Mouse (Mus musculus) thymus, postnatal 25 days (tissue): ENCODE data around the gene Paf1.

ENCODE experiments used
- DNase-seq: peaks from one replicate; pipeline ENCODE4 v3.0.0; 2022

Paf1 gene

DNA sequence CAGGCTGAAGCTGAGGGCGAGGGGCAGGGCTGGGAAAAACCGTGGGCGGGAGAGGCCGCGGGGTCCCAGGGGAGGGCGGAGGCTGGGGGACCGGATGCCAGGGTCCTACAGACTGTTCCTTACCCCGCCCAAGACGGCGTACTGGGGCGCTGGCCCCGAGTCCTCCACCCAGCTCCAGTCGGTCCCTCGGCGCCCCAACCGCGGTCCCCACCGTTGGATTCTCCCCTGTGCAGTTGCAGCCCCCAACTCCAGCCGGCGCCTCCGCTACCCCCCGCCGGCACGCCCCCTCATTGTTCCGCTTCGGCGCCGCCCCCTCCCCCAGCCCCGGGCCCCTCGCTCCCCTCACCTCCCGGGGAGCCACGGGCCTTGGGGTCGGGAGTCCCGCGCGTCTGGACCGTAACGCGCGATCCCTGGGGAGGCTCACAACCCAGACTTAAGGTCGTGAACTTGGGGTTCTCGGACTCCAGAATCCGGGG is 21.2 kb upstream of the Paf1 start:
- peak; percentile 85 for DNase-seq

DNA sequence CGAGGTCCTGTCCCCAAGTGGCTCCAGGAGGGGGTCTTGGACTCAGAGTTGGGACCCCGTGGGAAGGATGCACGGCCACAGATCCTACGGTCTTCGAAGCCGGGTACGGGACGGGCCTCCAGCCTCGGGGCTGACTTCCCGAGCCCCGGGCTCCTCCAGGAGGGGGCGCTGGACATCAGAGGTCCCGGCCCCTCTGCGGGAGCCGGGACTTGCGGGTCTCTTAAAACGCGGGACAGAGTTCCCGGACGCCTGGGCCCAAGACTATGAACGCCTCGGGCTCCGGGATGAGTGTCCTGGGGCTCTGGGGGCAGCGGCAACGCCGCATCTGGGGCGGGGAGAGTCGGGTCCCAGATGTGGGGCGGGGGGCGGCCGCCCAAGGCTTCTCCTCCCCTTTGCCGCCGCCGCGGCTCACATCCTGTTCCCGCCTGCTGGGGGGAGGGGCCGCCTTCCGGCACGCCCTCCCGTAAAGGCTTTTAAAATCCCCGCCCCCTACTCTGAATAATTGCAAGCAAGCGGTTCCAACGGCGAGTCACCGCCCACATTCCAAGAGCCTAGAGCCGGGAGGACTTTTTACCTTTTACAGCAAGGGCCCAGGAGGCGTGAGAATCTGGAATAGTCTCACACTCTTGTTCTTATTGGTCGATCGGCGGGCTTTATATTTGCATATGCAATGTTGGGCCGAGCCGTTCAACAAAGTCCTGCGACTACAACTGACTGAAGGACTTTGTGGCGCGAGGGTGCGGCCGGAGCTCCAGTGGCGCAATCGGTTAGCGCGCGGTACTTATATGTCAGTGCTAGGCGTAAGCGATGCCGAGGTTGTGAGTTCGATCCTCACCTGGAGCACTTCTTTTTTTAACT is 20.3 kb upstream of the Paf1 start, which contains the start of gene Plekhg2:
Plekhg2 (minus strand) TSS at position 349 of the 858 bp plus-strand sequence.
- DNase-seq: peak; percentile 97

DNA sequence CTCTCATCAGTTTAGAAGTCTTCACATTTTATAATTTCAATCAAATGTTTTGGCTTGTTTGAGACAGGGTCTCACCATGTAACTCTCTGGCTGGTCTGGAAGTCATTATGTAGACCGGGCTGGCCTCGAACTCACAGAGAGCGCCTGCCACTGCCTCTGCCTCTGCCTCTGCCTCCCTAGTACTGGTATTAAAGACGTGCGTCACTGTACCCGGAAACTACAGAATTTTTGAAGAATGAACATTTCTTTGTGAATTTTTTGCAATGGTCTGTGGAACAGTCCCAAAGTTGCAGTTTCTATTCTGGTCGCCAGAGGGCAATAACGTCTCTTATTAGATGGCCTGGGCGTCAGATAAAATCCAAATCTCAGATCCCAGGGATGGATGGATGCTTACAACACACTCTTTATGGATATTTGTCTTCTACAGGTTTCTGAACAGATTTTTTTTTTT is 19.6 kb upstream of the Paf1 start:
- DNase-seq: peak; percentile 81

DNA sequence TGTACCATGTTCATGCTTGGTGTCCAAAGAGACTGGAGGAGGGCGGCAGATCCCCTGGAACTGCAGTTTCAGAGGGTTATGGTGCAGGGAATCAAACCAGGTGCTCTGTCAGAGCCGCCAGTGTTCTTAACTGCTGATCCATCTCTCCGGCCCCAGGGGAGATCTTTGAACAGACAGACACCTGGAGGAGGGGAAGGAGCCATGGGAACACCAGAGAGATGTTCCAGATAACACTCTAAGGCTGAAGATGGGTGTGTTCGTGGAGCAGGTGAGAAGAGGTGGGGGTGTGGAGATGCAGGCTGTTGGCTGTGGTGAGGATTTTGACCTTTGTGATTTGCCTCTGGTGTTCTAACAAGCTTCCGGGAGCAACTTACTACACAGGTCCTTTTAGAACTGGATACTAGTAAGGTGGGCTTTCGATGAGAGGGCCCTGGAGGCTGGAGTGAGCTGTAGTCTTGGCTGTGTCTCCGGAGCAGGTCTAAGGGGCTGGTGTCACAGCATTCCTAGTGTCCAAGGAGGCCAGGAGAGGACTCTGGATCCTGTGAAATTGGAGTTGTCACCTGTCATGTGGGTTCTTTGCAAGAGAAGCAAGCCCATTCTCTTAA is 18.8 kb upstream of the Paf1 start:
- DNase-seq: peak; percentile 42

DNA sequence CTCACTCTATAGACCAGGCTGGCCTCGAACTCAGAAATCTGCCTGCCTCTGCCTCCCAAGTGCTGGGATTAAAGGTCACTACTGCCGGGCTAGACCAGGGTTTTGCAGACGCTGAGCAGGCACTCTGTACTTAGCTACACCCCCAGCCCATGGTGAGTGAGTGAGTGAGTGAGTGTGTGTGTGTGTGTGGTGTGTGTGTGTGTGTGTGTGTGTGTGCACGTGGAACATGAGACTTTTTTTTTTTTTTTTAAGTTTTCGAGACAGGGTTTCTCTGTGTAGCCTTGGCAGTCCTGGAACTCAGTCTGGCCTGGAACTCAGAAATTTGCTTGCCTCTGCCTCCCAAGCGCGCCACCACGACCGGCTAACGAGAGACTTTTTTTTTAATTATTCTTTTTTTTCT is 18.1 kb upstream of the Paf1 start:
- no peak for DNase-seq

DNA sequence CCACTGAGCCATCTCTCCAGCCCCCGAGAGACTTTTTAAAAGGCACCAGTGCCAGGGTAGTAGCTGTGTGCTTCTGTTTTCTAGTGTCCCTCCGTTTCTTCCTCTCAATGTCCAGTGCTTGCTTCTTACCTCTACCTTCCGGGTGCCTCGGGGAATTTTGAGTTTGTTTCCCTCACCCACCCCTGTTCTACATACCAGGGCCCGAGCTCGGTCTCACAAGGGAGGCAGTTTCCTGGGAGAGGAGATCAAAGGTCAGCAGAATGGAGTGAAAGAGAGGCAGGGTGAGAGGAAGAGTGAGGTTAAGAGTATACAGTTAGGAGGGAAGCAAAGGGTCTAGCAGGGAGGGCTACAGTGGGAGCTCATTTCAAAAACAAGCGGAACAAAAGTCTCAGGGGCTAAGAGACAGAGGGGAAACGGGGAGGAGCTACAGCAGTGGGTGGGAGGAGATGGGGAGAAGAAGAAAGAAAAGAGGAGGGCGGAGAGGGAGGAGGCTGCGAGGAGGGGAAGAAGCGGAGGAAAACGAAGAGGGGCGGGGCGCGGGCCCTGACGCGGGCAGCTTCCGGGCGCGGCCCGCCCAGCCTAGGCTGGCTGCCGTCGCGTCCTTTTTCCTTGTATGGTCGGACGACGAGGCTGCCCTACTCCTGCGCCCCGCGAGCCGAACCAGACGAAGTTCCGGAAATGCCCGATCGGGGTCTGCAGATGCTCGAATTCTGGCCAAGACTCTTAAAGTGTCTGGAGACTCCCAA is 17.4 kb upstream of the Paf1 start:
- DNase-seq: peak; percentile 94

DNA sequence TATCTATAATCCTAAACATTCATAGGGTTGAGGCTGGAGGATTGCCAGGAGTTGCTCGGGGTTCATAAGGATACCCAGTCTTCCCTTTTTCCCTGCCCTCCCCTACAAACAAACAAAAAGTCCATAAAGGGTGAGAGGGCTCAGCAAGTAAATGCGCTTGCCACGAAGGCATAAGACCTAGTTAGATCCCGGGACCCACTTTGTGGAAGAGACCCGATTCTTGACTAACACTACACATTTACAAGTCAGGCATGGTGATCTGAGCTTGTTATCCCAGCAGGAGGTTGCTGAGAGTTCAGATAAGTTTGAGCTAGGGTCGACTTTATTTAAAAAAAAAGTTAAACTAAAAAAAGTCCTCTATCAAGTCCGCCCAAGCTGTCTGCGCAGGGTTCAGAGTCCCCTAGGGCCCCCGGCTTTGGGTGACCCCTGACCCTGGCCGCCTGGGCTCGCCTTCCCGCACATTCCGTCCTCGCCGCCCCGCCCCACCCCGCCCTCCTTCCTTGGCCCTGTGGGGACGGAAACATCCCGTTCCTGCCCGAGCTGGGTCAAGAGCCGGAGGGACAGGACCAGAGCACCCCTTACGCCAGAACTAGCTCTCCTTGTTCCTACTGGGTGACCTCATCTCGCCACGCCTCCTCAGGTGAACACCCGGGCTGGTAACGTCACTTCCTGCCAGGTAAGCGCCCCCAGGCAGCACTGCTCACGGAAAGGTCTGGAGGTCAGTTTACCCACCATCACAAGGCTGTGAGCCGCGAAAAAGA is 16.6 kb upstream of the Paf1 start:
- peak; percentile 68 for DNase-seq

DNA sequence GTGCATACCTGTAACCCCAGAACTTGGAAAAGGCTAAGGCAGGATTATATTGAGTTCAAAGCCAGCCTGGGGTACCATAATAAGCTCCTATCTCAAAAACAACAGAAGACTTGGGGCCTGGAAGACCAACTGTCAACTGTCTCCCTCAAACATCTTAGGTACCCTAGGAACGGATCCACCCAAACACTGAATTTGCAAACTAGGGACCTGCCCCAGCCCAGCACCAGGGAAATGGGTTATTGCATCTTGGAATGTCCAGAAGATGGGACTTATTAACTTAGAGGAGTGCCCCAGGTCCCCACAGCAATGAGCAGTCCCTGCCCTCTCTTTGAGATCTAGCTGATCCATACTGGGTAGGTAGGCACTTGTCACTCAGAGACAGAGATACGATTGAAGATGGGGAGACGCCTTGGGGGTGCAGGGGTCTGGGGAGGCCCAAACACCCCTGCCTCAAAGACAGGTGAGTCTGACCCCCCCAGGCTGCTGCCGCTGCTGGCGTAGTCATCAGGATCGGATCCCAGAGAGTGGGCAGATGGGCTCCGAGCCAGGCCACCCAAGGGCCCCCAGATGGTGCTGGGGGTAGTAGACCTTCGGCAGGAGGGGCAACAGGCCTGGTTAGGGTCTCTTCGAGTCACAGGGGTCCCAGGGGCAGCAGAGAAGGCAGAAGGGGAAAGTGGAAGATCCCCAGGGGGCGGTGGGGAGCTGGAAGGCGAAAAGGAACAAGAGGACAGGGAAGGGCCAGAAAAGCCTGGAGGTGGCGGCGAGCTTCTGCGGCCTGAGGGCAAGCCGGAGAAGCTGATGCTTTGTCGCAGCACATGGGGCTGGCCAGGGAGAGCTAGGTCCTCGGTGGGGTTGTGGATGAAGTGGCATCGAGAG is 15.3 kb upstream of the Paf1 start:
- DNase-seq: peak; percentile 22

DNA sequence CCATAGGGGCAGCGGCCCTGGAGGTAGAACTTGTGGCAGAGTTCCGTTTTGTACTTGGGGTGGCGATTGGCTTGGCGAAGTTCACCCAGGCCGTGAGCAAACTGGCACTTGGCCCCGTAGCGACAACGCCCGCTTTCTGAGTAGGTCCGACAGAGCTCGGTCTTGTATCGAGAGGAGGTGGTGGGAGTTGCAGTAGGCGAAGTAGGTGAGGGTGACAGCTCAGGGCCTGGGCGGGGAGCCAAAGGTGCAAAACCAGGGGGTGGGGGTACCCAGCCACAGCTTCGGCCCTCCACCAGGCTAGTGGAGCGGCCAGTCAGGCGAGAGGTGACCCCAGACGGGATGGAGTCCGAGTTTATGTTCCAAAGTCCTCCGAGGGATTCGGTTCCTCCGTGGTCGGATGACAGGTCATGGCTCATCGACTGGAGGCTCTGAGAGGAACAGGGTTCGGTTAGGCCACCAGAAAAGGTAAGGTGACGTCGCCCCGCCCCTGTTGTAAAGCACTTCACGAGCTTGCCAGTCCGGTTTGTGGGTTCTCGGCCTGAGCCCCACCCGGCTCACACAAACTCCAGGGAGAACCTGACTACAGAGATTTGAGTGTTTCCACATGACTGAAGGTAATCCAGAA is 14.6 kb upstream of the Paf1 start:
- DNase-seq: peak; percentile 60

DNA sequence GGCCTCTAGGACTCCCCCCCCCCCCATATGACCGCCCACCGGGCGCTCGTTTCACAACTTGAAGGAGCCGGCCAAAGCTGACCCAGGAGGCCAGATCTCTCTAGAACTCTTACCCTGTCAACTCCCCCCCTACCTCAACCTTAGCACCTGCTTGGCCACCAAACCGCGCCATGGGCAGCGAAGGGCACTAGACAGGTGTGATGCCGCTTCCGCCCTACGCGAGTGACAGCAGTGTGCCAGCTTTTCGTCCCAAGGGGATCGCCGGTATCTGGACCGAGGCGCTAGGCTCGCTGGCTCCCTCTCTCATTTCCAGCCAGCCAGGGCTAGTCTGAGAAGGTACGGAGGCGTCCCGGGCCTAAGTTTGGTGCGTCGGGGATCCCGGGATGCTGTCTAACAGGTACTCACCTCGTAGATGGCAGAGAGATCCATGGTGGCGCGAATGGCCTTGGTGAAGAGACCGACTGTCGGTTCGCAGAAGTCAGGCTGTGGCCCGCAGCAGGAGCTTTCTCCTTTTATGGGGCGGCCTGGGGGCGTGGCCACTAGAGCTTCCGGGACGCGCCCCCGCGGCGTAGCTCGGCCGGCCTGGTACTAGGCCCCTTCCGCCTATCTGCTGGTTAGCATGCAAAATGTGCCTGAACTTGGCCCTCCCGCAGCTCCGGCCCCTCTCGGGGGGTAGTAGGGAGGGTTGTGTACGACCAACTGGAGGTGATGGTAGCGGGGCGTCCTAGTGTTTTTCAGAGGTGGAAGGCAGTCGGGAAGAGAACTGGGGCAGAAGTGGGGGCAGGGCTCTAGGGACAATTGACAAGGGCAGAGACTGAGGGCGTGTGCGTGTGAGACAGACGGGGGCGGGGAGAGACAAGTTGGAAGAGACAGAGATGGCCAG is 13.7 kb upstream of the Paf1 start:
- peak; percentile 96 for DNase-seq

DNA sequence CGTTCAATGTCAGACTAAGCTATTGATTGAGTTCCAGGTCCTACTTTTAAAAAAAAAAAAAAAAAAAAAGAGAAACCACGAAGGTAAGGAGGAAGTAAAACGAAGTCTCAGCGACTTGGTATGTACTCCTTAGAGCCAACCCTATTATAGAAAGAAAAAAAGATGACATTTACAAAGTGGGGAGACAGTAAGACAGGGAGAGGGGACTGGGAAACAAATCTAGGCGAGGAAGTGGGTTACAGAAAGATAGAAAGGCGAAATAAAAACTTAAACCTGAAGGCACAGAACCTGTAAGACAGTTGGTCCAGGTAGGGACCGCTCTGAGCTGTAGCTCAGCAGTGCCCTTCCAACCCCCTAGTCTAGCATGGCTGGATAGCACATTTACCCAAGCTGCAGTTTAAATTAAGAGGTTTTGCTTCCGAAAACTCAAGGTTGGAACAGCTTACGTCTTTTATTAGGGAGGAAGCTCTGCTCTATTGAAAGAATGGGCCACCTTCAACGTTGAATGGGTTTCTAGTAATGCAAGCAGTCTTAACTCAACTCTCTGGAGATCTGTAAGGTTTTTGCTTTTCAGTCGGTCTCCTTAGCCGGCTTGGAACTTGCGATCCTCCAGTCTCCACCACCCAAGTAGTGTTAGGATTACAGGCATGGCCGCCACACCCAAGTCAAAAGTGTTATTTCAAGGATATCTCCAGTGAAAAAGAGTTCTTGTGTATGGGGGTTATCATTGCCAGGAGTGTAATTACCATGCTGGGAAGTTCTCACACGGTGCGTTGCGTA is 12.3 kb upstream of the Paf1 start, which contains the start of gene Zfp36:
Zfp36 (minus strand) TSS at position 17 of the 780 bp plus-strand sequence.
- DNase-seq: peak; percentile 39

DNA sequence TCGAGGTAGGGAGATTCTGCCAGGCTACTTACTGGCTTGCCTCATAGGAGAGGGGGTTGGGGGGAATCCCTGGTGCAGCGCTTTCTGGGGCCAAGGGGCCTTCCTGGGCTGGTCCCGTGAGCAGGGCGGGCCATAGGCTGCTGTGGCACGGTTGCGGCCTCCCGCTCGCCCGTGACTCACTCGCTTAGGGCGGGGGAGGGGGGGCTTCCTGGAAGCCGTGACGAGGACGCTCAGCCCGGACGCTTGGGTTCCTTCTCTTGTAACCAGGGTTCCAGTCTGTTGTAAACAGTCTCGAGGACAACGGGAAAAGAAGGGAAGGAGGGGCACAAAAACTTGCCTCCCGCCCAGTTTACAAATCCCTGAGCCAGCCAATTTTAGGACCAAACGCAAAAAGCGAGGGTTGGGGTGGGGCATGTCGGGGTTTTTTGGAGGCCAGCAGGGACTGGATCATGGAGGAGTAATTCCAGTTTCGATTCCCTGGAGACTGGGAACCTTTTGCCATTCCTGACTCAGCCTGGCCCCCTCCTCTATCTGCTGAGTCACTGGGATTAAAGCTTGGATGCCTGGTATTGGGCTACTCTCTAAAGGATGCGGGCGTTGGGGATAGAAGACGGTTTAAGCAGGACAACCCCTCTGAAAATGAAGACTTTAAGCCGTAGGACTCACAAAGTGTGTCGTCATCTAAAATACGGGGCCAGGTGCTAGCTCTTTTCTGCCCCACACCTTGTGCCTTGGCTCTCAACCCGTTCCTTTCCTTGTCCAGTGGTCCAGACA is 11.5 kb upstream of the Paf1 start:
- DNase-seq: peak; percentile 87

DNA sequence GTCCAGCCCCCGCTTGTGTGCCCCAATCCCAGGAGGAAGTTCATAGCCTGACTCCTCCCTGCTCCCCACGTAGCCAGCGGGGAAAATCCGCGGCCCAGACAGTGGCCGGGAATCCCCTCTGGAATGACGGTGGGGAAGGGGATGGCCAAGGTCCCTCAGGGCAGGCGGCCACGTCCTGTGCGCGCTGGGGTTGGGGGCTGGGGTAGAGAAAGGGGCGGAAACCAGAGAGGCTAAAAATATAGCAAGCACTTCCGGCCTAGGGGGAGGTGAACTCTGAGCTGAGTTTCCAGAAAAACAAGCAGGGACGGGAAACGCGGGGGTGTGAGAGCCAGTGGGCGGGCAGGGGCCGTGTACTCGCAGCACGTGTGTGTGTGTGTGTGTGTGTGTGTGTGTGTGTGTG is 10.8 kb upstream of the Paf1 start:
- DNase-seq: peak; percentile 92

DNA sequence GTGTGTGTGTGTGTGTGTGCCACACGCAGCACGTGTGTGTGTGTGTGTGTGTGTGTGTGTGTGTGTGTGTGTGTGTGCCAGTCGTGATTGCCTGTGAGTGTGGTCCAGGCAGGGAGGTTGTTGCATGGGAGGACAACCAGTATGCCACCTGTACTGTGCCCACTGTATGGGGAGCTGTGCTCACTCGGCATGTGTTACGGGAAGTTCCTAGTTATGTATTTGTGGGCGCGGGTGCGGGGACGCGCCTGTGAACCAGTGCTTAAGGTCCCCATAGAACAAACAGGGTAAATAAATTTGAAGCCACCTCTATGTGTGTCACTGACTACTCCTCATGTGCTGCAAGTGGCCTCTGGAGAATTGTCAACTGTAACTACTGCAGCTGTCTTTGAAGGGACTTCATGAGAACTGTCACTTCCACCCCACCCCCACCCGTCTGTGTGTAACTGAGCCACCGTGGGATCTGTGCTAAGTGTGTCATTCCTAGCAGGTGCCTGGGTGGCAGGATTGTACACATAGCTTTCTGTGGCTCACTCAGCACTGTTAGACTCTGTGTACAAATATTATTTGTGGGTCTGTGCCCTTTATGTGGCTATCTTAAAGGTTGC is 10.3 kb upstream of the Paf1 start:
- DNase-seq: no peak

DNA sequence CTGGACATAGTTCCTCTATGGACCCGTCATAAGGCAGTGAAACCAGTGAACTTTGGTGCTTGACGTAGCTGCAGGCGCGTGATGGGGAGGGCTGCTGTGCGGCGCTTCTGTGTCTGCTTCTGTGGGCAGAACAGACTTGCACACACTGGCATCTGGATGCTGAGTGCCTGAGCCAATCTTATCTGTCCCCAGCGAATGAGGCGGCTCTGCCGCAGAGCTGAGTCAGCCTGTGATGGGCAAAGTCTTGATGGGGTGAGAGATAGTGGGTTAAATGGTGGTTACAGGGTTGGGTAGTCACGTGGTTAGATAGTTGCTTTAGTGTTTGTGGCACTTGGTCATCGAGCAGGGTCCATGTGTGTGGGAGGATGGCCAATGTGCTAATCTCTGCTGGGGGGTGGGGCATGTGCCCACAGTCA is 9.8 kb upstream of the Paf1 start:
- peak; percentile 75 for DNase-seq

DNA sequence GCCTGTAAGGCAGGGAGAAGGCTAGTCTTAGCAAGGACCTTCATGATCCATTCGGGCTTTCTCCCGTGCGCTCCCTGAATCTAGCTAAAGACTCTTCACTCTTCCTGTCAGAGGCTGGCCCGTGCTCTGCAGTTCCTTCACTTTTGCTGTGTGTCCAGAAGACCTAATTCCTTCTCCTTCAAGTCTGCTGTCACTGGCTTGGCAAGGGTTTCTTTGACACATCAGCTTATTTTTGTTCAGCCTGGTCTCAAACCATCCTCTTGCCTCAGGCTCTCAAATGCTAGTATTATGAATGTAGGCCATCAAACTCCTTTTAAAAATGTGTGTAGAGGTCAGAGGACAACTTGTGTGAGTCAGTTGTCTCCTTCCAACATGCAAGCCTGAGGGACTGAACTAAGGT is 9.1 kb upstream of the Paf1 start:
- DNase-seq: no peak

DNA sequence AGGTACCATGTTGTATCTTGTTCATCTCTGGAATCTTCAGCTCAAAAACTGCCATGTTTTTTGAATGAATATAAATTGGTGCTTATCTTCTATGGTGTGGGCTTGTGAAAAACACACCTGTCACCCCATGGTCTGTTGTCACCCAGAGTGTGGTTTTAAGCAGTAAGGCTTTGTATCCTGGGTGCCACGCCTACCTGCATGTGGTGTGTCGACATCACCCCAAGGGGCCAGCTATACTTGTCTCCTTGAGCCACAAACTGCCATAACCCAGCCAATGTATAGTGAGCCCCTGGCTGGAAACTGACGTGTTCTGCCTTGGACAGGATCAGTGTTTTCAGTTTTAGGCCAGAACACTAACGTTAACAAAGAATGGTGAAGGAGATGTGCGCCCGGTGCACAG is 8.6 kb upstream of the Paf1 start:
- peak; percentile 70 for DNase-seq

DNA sequence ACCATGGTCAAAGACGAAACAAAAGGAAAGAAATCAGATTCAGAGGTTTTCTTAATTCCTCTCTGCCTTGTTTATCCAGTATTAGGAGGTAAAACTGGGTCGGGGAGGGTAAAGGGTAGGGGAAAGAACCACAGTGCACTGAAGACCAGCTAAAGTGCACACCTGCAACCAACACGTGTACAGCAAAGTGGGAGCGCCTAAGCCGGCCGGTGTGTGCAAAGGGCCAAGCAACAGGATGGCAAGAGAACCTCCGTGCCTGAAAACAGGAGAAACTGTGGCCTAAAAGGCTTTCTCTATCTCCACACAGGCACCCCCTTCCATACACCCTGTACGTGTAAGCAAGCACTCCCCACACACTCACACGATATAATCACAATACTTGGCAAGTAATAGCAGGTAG is 7.6 kb upstream of the Paf1 start:
- DNase-seq: peak; percentile 49
